Mouse (Mus musculus) cerebellum, adult 2 months (tissue): ENCODE data around the gene Pcsk4. TPM values are rescaled to one million over a fixed set of nuclear protein-coding genes. Genes with fewer than 3 reads are reported as not detected.

ENCODE experiments used
- DNase-seq, 2 experiments: peaks; one replicate each; pipeline ENCODE4 v3.0.0; 2021
- H3K27ac ChIP-seq: fragments of 200-500 bp; 2 replicates; pipeline ENCODE4 v1.5.1; 2012; ENCODE audit warnings: low read length, control low read depth, inconsistent platforms; ENCODE audit not compliant: insufficient read depth
- H3K27me3 ChIP-seq: fragments of 200-500 bp; 2 replicates; pipeline ENCODE4 v1.6.1; 2012; ENCODE audit warnings: inconsistent platforms, mild to moderate bottlenecking, low read length, moderate library complexity; ENCODE audit not compliant: control insufficient read depth, insufficient read depth
- H3K4me1 ChIP-seq: fragments of 200-500 bp; 2 replicates; pipeline ENCODE4 v1.6.1; 2011; ENCODE audit warnings: low read length; ENCODE audit not compliant: control insufficient read depth, insufficient read depth
- H3K4me3 ChIP-seq: fragments of 200-500 bp; replicated peaks from 2 replicates; pipeline ENCODE3; 2011; ENCODE audit warnings: mild to moderate bottlenecking, low read depth, low read length, control low read depth; ENCODE audit not compliant: insufficient read depth
- CTCF ChIP-seq: fragments of 200-500 bp; IDR thresholded peaks from 2 replicates; pipeline ENCODE4 v1.5.1; 2011; ENCODE audit warnings: low read depth, mild to moderate bottlenecking, control low read depth, low read length, moderate library complexity, borderline replicate concordance; ENCODE audit not compliant: insufficient read depth
- POLR2A ChIP-seq: fragments of 200-500 bp; IDR thresholded peaks from 2 replicates; pipeline ENCODE4 v1.6.1; 2011; ENCODE audit warnings: low read length, control low read depth, borderline replicate concordance; ENCODE audit not compliant: insufficient read depth
- WGBS: fragments of 180-500 bp; shearing (Covaris S2); methylation state at CpG from one replicate; pipeline ENCODE4 v1.1.7; 2018; 5-methylcytosine and 5-hydroxymethylcytosine counted together
- polyA plus RNA-seq: library from polyadenylated mRNA; depleted of rRNA; stranded (reverse); fragments of >200 nt; gene quantifications from 2 replicates; pipeline ENCODE4 v1.2.3, GENCODE M21; 2012

Pcsk4 gene
- polyA plus RNA-seq, 1 experiment, result 14.1 TPM

- 67% methylated on average over 20 of the region's 20 CpGs for WGBS
- peaks cover 35% of the 10 kb centered on the region for H3K4me1 ChIP-seq
- H3K27me3 ChIP-seq, result no peaks in the 10 kb centered on the region
- no peak for DNase-seq
- H3K4me3 ChIP-seq, result no peak overlapping the region
- peak overlapping the region; percentile 78 for H3K27ac ChIP-seq
- no peak for TF ChIP-seq POLR2A
- no peak for TF ChIP-seq CTCF
These were observed 46.5 kb downstream of the Pcsk4 start for GRCm38 (mm10) chr10:80282481-80283441.

GRCm38 (mm10) chr10:80281921-80282371, 47.4 kb downstream of the Pcsk4 start:
- H3K4me3 ChIP-seq, result no peak overlapping the region
- peaks cover 35% of the 10 kb centered on the region for H3K4me1 ChIP-seq
- 24% methylated on average over 8 of the region's 8 CpGs for WGBS
- no peaks in the 10 kb centered on the region for H3K27me3 ChIP-seq
- peak; percentile 54 to 61 for DNase-seq
- TF ChIP-seq CTCF (no peak), POLR2A (no peak)
- H3K27ac ChIP-seq, result peak overlapping the region; percentile 46

GRCm38 (mm10) chr10:80281304-80281703, 48.0 kb downstream of the Pcsk4 start:
- Histone ChIP-seq H3K4me3 (no peak overlapping the region), H3K27me3 (no peaks in the 10 kb centered on the region), H3K4me1 (peaks cover 35% of the 10 kb centered on the region), H3K27ac (peak overlapping the region; percentile 46; the same call in 1 of the 2 replicates)
- WGBS, result 50% methylated on average over 7 of the region's 7 CpGs
- no peak for DNase-seq
- TF ChIP-seq POLR2A (no peak), CTCF (no peak)

- H3K4me3 ChIP-seq, result no peak overlapping the region
- no peaks in the 10 kb centered on the region for H3K27me3 ChIP-seq
- no peak overlapping the region for H3K27ac ChIP-seq
- TF ChIP-seq CTCF (no peak), POLR2A (no peak)
- peaks cover 33% of the 10 kb centered on the region for H3K4me1 ChIP-seq
- DNase-seq, result no peak
- 81% methylated on average over 12 of the region's 12 CpGs for WGBS
These were observed 50.0 kb downstream of the Pcsk4 start for GRCm38 (mm10) chr10:80279273-80279672.

- WGBS, result 90% methylated on average over 9 of the region's 9 CpGs
- peaks cover 34% of the 10 kb centered on the region for H3K4me1 ChIP-seq
- H3K4me3 ChIP-seq, result no peak overlapping the region
- no peaks in the 10 kb centered on the region for H3K27me3 ChIP-seq
- no peak for DNase-seq
- H3K27ac ChIP-seq, result no peak overlapping the region
- TF ChIP-seq POLR2A, result no peak
- no peak for TF ChIP-seq CTCF
These were observed 50.9 kb downstream of the Pcsk4 start for GRCm38 (mm10) chr10:80278390-80278789.

GRCm38 (mm10) chr10:80276238-80276637, 53.1 kb downstream of the Pcsk4 start:
- no peak overlapping the region for H3K4me3 ChIP-seq
- WGBS, result 81% methylated on average over 5 of the region's 5 CpGs
- no peaks in the 10 kb centered on the region for H3K27me3 ChIP-seq
- H3K27ac ChIP-seq, result no peak overlapping the region
- TF ChIP-seq POLR2A (no peak), CTCF (no peak)
- no peak for DNase-seq
- peaks cover 28% of the 10 kb centered on the region for H3K4me1 ChIP-seq

GRCm38 (mm10) chr10:80273847-80274246, 55.5 kb downstream of the Pcsk4 start:
- 70% methylated on average over 3 of the region's 3 CpGs for WGBS
- no peak overlapping the region for H3K27ac ChIP-seq
- TF ChIP-seq POLR2A, result no peak
- no peaks in the 10 kb centered on the region for H3K27me3 ChIP-seq
- H3K4me3 ChIP-seq, result no peak overlapping the region
- DNase-seq, result no peak
- peaks cover 40% of the 10 kb centered on the region for H3K4me1 ChIP-seq
